Mouse (Mus musculus): ENCODE measurements around the gene Anapc13. TPM values are rescaled to one million over a fixed set of nuclear protein-coding genes. Genes with fewer than 3 reads are reported as not detected.

The Anapc13 gene
- total RNA-seq, 2 experiments from 2014 or later: 106 to 143 TPM

DNA sequence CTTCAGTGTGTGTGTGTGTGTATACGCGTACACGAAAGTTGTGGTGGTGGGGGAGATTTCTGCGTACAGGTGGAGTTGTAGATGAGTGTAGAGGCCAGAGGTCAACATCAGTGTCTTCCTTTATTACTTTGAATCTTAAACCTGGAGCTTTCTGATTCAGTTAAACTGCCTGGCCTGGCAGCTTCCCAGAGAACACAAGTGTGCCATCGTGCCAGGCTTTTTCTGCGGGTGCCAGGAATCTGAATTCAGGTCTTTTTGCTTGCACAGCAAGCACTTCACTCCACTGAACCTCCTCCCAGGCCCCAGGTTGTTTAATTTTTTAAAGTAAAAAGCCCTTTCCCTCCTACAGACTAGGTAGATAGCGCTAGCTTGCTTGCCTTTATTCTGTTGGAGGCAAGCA, 1.3 kb downstream of the Anapc13 start:
- no peak for ATAC-seq (replicated peaks; ENCODE audit: low FRiP score, low TSS enrichment, poor library complexity, severe bottlenecking)

DNA sequence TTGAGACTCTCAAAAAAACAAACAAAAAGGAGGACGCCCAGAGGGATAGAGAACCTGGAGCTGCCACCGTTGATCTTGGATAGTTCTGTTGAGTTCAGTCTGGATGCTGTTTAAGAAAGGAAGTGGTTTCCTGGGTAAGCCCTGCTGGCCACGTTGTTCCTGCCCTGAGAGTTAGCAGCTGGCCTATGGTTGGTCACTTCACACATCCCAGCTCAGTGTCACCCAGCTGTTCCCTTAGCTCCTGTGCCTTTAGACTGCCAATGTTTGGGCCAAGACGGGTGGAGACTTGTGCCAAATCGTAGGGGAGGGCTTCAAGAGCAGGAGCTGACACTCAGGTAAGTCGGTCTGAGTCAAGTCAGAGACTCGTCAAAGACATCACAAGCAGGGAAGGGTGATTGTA, 3.0 kb downstream of the Anapc13 start:
- no peak for ATAC-seq (replicated peaks; ENCODE audit: low FRiP score, low TSS enrichment, poor library complexity, severe bottlenecking)

GRCm38 (mm10) chr9:102631589-102632147, 5.6 kb downstream of the Anapc13 start:
- no peak for ATAC-seq (replicated peaks; ENCODE audit: low FRiP score, low TSS enrichment, poor library complexity, severe bottlenecking)

DNA sequence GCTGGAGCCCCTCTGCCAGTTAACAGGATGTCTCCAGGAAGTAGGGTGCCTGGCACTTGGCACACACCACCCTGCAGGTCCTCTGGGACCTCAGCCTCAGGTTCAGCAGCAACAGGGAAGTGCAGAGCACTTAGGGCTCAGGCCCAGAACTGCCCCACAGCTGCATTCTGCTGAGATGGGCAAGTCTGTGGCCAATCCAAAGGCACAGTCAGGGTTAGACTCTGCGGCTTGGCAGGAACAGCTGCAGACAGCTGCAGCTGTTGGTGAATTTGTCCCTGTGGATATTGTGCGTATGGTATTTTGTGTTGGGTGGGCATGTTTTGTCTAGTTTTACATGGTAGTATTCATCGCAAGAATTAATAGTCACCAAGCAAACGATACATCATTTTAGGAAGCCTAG, 6.1 kb downstream of the Anapc13 start:
- no peak for ATAC-seq (replicated peaks; ENCODE audit: low FRiP score, low TSS enrichment, poor library complexity, severe bottlenecking)

- peak; percentile 82 for ATAC-seq (replicated peaks; ENCODE audit: low FRiP score, low TSS enrichment, poor library complexity, severe bottlenecking)
These were observed 6.9 kb downstream of the Anapc13 start for GRCm38 (mm10) chr9:102632923-102633537.

DNA sequence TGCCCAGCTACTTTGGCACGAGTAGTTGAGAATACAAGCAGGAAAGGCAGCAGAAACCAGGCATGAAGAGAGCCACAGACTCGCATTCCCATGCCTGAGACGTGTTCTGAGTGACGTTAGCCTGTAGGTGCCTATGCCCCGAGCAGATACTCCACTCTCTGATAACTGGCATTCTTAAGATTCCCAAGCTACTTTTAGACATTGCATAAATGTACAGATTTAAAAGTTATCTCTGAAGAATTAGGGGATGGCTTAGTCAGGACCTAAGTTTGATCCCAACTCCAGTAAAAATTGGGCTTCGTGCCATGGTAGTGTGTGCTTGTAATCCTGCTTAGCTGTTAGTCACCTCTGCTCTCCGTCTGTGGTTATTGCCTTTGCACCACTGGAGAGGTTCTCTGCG, 8.4 kb downstream of the Anapc13 start:
- ATAC-seq (replicated peaks; ENCODE audit: low FRiP score, low TSS enrichment, poor library complexity, severe bottlenecking): no peak

- ATAC-seq (replicated peaks; ENCODE audit: low FRiP score, low TSS enrichment, poor library complexity, severe bottlenecking): peak; percentile 65
These were observed 10.5 kb downstream of the Anapc13 start for GRCm38 (mm10) chr9:102636553-102636952.

- ATAC-seq (replicated peaks; ENCODE audit: low FRiP score, low TSS enrichment, poor library complexity, severe bottlenecking): no peak
These were observed 11.0 kb downstream of the Anapc13 start for GRCm38 (mm10) chr9:102637115-102637514.

DNA sequence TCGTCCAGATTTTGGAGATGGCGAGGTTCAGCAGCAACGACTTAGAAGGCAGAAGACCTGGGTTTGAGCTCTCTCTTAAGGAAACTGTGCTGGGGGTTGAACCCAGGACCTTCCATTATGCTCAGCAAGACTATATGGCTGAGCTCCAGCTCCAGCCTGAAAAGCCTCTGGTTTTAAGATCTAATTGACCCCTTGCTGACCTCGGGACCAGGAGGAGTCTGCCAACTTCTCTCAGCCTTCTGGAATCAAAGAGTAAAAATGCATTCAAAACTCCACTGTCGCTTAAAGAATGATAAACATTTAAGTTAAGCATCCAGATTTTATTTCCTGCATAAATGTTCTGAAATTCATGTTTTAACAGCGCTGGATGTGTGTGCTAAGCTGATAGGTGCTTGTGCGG, 12.9 kb downstream of the Anapc13 start:
- no peak for ATAC-seq (replicated peaks; ENCODE audit: low FRiP score, low TSS enrichment, poor library complexity, severe bottlenecking)

DNA sequence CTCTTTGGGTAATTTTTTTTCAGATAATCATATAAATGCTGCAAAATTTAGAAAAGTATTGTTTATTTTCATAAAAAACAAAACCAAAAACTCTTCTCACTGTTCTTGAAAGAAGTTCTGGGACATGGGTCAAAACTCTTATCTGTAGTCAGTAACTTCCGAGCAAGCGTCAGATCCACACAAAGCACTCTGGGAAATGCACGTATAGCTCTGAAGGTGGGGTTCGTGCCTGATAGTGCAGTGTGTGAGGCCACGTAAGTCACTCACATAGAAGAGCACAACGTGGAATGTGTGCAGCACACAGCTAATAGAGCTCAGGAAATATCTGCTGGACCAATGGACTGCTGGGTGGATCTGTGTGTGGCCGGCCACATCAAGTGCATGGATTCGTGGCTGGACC, 13.4 kb downstream of the Anapc13 start:
- ATAC-seq (replicated peaks; ENCODE audit: low FRiP score, low TSS enrichment, poor library complexity, severe bottlenecking): no peak

GRCm38 (mm10) chr9:102641531-102641930, 15.4 kb downstream of the Anapc13 start:
- no peak for ATAC-seq (replicated peaks; ENCODE audit: low FRiP score, low TSS enrichment, poor library complexity, severe bottlenecking)

- no peak for ATAC-seq (replicated peaks; ENCODE audit: low FRiP score, low TSS enrichment, poor library complexity, severe bottlenecking)
These were observed 17.0 kb downstream of the Anapc13 start for GRCm38 (mm10) chr9:102643071-102643485.

DNA sequence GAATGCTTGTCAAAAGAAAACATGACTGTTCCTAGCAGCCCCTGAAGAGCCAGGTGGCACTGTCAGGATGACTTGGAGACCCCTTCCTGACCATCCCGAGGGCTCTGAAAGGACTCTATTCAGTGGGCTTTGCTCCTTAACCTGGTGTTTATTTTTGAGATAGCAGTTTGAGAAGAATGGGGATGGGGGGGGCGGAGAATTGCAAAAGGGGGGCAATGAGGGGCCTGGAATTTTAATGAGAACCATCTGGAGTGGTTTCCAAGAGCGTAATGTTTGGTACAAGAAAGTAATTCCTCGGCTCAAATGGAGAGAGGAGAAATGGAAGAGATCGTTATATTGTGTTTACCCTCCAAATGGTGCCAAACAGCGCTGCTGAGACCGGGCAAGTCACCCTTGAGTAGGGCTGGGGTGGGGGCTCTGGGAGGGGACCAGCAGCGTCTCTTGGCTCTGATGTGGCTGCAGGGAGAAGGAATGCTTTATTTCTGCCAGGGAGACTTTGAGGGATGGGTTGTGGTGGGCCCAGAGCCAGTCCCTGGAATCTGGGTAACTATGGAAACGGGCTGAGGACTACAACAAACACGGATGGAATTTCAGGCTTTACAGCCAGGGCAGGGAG, 17.5 kb downstream of the Anapc13 start:
- ATAC-seq (replicated peaks; ENCODE audit: low FRiP score, low TSS enrichment, poor library complexity, severe bottlenecking): no peak

GRCm38 (mm10) chr9:102645119-102645695, 19.1 kb downstream of the Anapc13 start:
- ATAC-seq (replicated peaks; ENCODE audit: low FRiP score, low TSS enrichment, poor library complexity, severe bottlenecking): no peak

DNA sequence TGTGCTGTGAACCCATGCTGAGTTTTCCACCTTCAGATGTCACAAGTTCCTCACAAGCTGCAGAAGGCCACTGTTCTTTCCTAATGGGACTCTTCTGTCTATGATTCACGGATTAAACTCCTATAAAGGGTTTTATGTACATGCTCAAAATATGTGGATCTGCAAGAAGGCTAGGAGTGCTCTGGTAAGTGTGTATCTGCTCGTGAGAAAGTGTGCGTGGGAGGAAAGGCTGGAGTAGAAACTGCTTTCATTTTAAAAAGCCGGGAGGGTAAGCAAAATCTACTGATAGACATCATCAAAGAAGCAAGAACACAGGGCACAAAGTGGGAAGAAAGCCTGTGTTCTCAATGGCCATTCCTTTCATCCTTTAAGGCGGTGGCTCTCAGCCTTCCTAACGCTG, 20.9 kb downstream of the Anapc13 start:
- ATAC-seq (replicated peaks; ENCODE audit: low FRiP score, low TSS enrichment, poor library complexity, severe bottlenecking): no peak

GRCm38 (mm10) chr9:102649917-102650527, 23.9 kb downstream of the Anapc13 start:
- no peak for ATAC-seq (replicated peaks; ENCODE audit: low FRiP score, low TSS enrichment, poor library complexity, severe bottlenecking)

- ATAC-seq (replicated peaks; ENCODE audit: low FRiP score, low TSS enrichment, poor library complexity, severe bottlenecking): no peak
These were observed 24.5 kb downstream of the Anapc13 start for GRCm38 (mm10) chr9:102650637-102651036.

- no peak for ATAC-seq (replicated peaks; ENCODE audit: low FRiP score, low TSS enrichment, poor library complexity, severe bottlenecking)
These were observed 25.2 kb downstream of the Anapc13 start for GRCm38 (mm10) chr9:102651199-102651720.

GRCm38 (mm10) chr9:102656355-102657095, 30.4 kb downstream of the Anapc13 start:
- ATAC-seq (replicated peaks; ENCODE audit: low FRiP score, low TSS enrichment, poor library complexity, severe bottlenecking): no peak

DNA sequence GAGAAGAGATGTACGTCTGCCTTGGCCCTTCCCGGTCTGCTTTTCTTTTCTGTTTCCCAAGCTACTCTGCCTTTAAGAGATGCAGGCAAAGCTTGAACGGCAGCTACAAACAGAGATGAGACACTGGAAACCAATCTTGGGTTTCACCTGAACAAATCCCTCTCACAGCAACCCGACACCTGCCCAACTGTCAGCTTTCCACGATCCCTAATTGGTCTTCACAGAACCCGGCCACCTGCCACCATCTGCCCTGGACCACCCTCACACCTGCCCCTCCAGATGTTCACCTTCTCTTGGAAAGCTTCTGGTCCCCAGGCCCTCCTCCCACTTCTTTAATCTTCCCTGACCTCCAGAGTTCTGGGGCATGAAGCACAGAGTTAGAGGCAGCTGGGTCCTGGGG, 42.0 kb downstream of the Anapc13 start:
- no peak for ATAC-seq (replicated peaks; ENCODE audit: low FRiP score, low TSS enrichment, poor library complexity, severe bottlenecking)

Data from megakaryocyte-erythroid progenitor cell, adult 5-6 weeks (primary cell).